Mouse (Mus musculus): ENCODE results near the gene Eef1akmt1. TPM values are rescaled to one million over a fixed set of nuclear protein-coding genes. Genes with fewer than 3 reads are reported as not detected.

Gene Eef1akmt1
- polyA plus RNA-seq, 1 experiment from 2014 or later = 98.6 TPM

DNA sequence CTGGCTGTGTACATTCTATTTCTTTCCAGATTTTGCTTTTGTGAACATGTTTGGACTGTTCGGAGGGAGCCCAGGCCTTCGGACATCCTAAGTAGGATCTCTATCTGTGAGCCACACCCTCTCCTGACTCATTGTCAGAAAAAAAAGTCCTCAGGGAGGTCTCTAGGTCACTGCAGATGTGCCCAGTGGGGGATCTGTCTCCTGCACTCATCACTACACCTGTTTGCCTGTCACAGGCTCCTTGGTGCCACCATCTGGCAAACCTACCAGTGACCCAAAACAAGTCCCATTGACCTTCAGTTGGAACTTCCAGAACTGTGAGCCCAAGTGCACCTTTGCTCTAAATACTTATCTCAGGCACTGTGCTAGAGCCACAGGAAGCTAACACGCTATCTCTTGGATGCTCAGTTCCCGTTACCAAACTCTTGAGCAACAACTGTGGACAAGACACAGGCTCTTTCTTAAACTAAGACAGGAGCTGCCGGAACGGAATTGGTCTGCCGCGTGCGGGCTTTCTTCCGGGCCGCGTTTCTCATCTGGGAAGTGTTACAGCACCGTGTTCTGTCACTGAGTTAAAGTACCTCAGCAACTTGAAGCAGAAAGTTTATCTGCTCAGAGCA, 27.9 kb downstream of the Eef1akmt1 start:
- H3K36me3 ChIP-seq (ENCODE audit: poor library complexity, severe bottlenecking) = peaks cover under 1% of the 10 kb centered on the region; the same call in 1 of the 2 replicates
- peaks cover 28% of the 10 kb centered on the region for H3K27me3 ChIP-seq
- no peak overlapping the region for H3K27ac ChIP-seq
- H3K4me1 ChIP-seq = 0 out of 2 replicates have a peak, but pooled peaks cover 3% of the 10 kb centered on the region
- H3K9ac ChIP-seq = no peak overlapping the region
- no peak for ATAC-seq
- no peak overlapping the region for H3K4me3 ChIP-seq
- no peak overlapping the region for H3K4me2 ChIP-seq
- H3K9me3 ChIP-seq (replicated peaks) = no peaks in the 10 kb centered on the region
- 94% methylated on average over 13 of the region's 13 CpGs for WGBS

DNA sequence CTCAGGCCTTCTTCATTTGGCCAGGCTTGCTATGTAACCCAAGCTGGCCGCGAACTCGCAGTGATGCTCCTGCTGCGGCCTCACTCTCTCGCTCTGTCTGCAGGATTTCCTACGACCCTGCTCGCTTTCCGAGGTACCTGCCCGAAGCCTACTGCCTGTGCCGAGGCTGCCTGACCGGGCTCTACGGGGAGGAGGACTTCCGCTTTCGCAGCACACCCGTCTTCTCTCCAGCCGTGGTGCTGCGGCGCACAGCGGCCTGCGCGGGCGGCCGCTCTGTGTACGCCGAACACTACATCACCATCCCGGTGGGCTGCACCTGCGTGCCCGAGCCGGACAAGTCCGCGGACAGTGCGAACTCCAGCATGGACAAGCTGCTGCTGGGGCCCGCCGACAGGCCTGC, 29.2 kb downstream of the Eef1akmt1 start:
- ATAC-seq = peak; percentile 24; the same call in 1 of the 2 replicates
- peak overlapping the region; percentile 43 for H3K4me2 ChIP-seq
- H3K4me1 ChIP-seq = peaks cover 13% of the 10 kb centered on the region
- H3K27me3 ChIP-seq = peaks cover 31% of the 10 kb centered on the region
- H3K27ac ChIP-seq = no peak overlapping the region
- no peak overlapping the region for H3K9ac ChIP-seq
- 43% methylated on average over 34 of the region's 34 CpGs for WGBS
- no peaks in the 10 kb centered on the region for H3K36me3 ChIP-seq (ENCODE audit: poor library complexity, severe bottlenecking)
- H3K9me3 ChIP-seq (replicated peaks) = no peaks in the 10 kb centered on the region
- H3K4me3 ChIP-seq = no peak overlapping the region; the same call in 1 of the 2 replicates

GRCm38 (mm10) chr14:57540683-57541082, 30.7 kb downstream of the Eef1akmt1 start:
- peaks cover 22% of the 10 kb centered on the region for H3K4me1 ChIP-seq
- peaks cover 34% of the 10 kb centered on the region for H3K27me3 ChIP-seq
- no peak overlapping the region for H3K4me2 ChIP-seq
- H3K9ac ChIP-seq = no peak overlapping the region
- no peaks in the 10 kb centered on the region for H3K9me3 ChIP-seq (replicated peaks)
- H3K36me3 ChIP-seq (ENCODE audit: poor library complexity, severe bottlenecking) = no peaks in the 10 kb centered on the region
- ATAC-seq = no peak
- 86% methylated on average over 11 of the region's 11 CpGs for WGBS
- H3K27ac ChIP-seq = no peak overlapping the region
- H3K4me3 ChIP-seq = no peak overlapping the region

GRCm38 (mm10) chr14:57537261-57538015, 34.0 kb downstream of the Eef1akmt1 start:
- no peak overlapping the region for H3K9ac ChIP-seq
- H3K36me3 ChIP-seq (ENCODE audit: poor library complexity, severe bottlenecking) = no peaks in the 10 kb centered on the region
- H3K9me3 ChIP-seq (replicated peaks) = no peaks in the 10 kb centered on the region
- 4% methylated on average over 16 of the region's 16 CpGs for WGBS
- H3K4me2 ChIP-seq = peak overlapping the region; percentile 27
- ATAC-seq = peak; percentile 50
- H3K4me3 ChIP-seq = no peak overlapping the region
- H3K27ac ChIP-seq = 0 out of 2 replicates have a peak overlapping the region, but pooled peaks have one; percentile 19
- H3K27me3 ChIP-seq = peaks cover 33% of the 10 kb centered on the region
- peaks cover 40% of the 10 kb centered on the region for H3K4me1 ChIP-seq

GRCm38 (mm10) chr14:57536820-57537219, 34.6 kb downstream of the Eef1akmt1 start:
- Histone ChIP-seq H3K36me3 (ENCODE audit: poor library complexity, severe bottlenecking) (no peaks in the 10 kb centered on the region), H3K4me3 (no peak overlapping the region), H3K9me3 (replicated peaks) (no peaks in the 10 kb centered on the region), H3K4me2 (peak overlapping the region; percentile 27; the same call in 1 of the 2 replicates), H3K27me3 (peaks cover 27% of the 10 kb centered on the region), H3K4me1 (peaks cover 39% of the 10 kb centered on the region), H3K27ac (no peak overlapping the region), H3K9ac (no peak overlapping the region)
- WGBS = 25% methylated on average over 9 of the region's 9 CpGs
- ATAC-seq = no peak

GRCm38 (mm10) chr14:57535646-57536045, 35.8 kb downstream of the Eef1akmt1 start:
- Histone ChIP-seq H3K9ac (no peak overlapping the region), H3K4me3 (no peak overlapping the region), H3K27me3 (peaks cover 18% of the 10 kb centered on the region), H3K9me3 (replicated peaks) (no peaks in the 10 kb centered on the region), H3K4me2 (no peak overlapping the region; the same call in 1 of the 2 replicates), H3K27ac (no peak overlapping the region), H3K4me1 (peaks cover 39% of the 10 kb centered on the region), H3K36me3 (ENCODE audit: poor library complexity, severe bottlenecking) (no peaks in the 10 kb centered on the region)
- ATAC-seq = peak; percentile 14; the same call in 1 of the 2 replicates
- 42% methylated on average over 6 of the region's 6 CpGs for WGBS

DNA sequence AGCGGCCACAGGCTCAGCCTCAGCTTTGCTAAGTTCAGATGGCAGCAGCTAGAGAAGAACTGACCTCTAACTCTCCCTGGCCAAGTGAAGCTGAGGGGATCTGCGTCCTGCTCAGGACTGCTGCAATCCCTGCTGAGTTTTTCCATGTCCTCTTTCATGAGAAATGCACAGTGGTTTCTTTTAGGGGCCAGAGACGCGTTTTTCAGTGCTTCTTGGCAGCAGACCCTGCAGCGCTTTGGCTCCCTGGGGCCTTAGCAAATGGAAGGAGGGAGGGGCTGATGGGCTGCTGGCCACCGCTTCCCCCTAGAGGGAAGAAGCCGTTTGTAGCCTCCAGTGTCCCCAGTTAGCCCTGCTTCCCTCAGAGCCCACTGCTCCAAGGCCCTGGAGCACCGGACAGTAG, 36.5 kb downstream of the Eef1akmt1 start:
- peak overlapping the region; percentile 17 for H3K4me2 ChIP-seq
- H3K4me1 ChIP-seq = peaks cover 39% of the 10 kb centered on the region
- no peaks in the 10 kb centered on the region for H3K9me3 ChIP-seq (replicated peaks)
- H3K27me3 ChIP-seq = peaks cover 13% of the 10 kb centered on the region
- ATAC-seq = peak; percentile 56; the same call in 1 of the 2 replicates
- 10% methylated on average over 8 of the region's 8 CpGs for WGBS
- peak overlapping the region; percentile 2; the same call in 1 of the 2 replicates for H3K27ac ChIP-seq
- H3K9ac ChIP-seq = no peak overlapping the region; the same call in 1 of the 2 replicates
- H3K4me3 ChIP-seq = no peak overlapping the region
- H3K36me3 ChIP-seq (ENCODE audit: poor library complexity, severe bottlenecking) = no peaks in the 10 kb centered on the region

GRCm38 (mm10) chr14:57534346-57534745, 37.1 kb downstream of the Eef1akmt1 start:
- peaks cover 12% of the 10 kb centered on the region for H3K27me3 ChIP-seq
- no peaks in the 10 kb centered on the region for H3K36me3 ChIP-seq (ENCODE audit: poor library complexity, severe bottlenecking)
- 8% methylated on average over 5 of the region's 5 CpGs for WGBS
- no peak overlapping the region for H3K4me3 ChIP-seq
- no peak overlapping the region for H3K27ac ChIP-seq
- ATAC-seq = no peak
- no peaks in the 10 kb centered on the region for H3K9me3 ChIP-seq (replicated peaks)
- H3K4me1 ChIP-seq = peaks cover 44% of the 10 kb centered on the region
- H3K9ac ChIP-seq = no peak overlapping the region
- H3K4me2 ChIP-seq = no peak overlapping the region

- H3K4me3 ChIP-seq = no peak overlapping the region
- H3K27ac ChIP-seq = no peak overlapping the region
- ATAC-seq = no peak
- no peaks in the 10 kb centered on the region for H3K9me3 ChIP-seq (replicated peaks)
- peaks cover 12% of the 10 kb centered on the region for H3K27me3 ChIP-seq
- no peaks in the 10 kb centered on the region for H3K36me3 ChIP-seq (ENCODE audit: poor library complexity, severe bottlenecking)
- H3K4me1 ChIP-seq = peaks cover 48% of the 10 kb centered on the region
- H3K4me2 ChIP-seq = no peak overlapping the region
- whole genome bisulfite sequencing = 16% methylated on average over 11 of the region's 11 CpGs
- no peak overlapping the region for H3K9ac ChIP-seq
Observed at GRCm38 (mm10) chr14:57533841-57534240, 37.6 kb downstream of the Eef1akmt1 start.

GRCm38 (mm10) chr14:57533214-57533613, 38.2 kb downstream of the Eef1akmt1 start:
- Histone ChIP-seq H3K27ac (no peak overlapping the region), H3K4me2 (no peak overlapping the region), H3K9ac (no peak overlapping the region), H3K27me3 (peaks cover 12% of the 10 kb centered on the region), H3K4me3 (no peak overlapping the region), H3K9me3 (replicated peaks) (no peaks in the 10 kb centered on the region), H3K36me3 (ENCODE audit: poor library complexity, severe bottlenecking) (no peaks in the 10 kb centered on the region), H3K4me1 (peaks cover 48% of the 10 kb centered on the region)
- ATAC-seq = no peak
- 32% methylated on average over 3 of the region's 3 CpGs for WGBS

DNA sequence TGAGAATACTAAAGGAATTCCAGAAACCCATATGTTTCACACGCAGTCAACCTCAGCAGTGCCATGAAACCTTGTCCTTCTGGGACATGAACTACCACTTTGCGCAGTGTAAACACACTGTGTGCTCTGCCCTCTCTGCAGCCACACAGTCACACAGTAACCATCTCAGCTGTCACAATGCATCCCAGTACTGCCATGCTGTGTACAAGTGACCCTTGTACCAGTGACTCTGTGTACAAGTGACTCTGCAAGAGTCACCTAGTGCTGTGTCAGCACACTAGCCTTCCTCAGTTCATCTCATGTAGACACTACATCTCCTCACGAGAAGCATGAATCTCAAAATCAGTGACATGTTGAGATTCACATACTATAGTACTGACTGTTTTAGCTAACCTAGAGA, 38.8 kb downstream of the Eef1akmt1 start:
- H3K4me2 ChIP-seq = no peak overlapping the region
- H3K9ac ChIP-seq = no peak overlapping the region
- H3K27ac ChIP-seq = no peak overlapping the region
- H3K4me1 ChIP-seq = peaks cover 42% of the 10 kb centered on the region
- H3K4me3 ChIP-seq = no peak overlapping the region
- H3K9me3 ChIP-seq (replicated peaks) = no peaks in the 10 kb centered on the region
- peaks cover 10% of the 10 kb centered on the region for H3K27me3 ChIP-seq
- H3K36me3 ChIP-seq (ENCODE audit: poor library complexity, severe bottlenecking) = no peaks in the 10 kb centered on the region
- 95% methylated on average over 3 of the region's 3 CpGs for WGBS
- no peak for ATAC-seq

DNA sequence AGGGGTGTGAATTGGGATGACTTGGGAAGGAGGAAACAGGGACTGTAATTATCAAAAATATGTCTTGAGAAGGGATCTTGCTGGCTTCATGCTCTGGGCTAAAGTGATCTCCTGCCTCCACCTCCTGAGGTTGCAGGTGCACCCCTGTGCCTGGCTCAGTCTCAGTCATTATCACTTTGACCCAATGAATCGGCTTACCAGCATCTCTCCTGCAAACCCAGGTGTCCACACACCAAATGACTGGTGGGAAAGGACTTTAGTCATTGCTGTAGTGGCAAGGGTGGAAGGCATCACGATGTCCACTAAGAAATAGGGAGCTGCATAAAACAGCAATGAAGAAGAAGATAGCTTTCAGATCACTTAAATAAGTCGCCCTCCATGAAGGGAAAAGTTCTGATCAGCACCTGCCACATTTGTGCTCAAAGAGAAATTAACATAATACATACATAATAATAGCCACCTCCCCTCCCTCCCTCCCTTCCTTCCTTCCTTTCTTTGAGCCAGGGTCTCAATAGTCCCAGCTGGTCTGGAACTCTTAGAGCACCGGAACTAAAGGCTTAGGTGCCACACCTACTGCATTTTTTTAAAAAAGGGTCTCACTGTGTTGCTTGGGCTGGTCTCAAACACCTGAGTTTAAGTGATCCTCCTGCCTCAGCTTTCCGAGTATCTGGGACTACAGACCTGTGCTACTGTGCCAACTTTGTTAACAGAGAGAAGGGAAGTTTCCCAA, 41.5 kb downstream of the Eef1akmt1 start:
- Histone ChIP-seq H3K9ac (no peak overlapping the region), H3K36me3 (ENCODE audit: poor library complexity, severe bottlenecking) (no peaks in the 10 kb centered on the region), H3K27ac (no peak overlapping the region), H3K4me1 (peaks cover 27% of the 10 kb centered on the region), H3K27me3 (peaks cover 25% of the 10 kb centered on the region; the same call in 1 of the 2 replicates), H3K4me2 (no peak overlapping the region), H3K9me3 (replicated peaks) (no peaks in the 10 kb centered on the region), H3K4me3 (no peak overlapping the region)
- 52% methylated on average over 5 of the region's 5 CpGs for WGBS
- ATAC-seq = no peak

Data from forebrain, embryonic 13.5 days (tissue).